Mouse (Mus musculus): ENCODE data around the gene Spats2. TPM values are rescaled to one million over a fixed set of nuclear protein-coding genes. Genes with fewer than 3 reads are reported as not detected.

Spats2 gene
- polyA plus RNA-seq, 1 experiment from 2014 or later: 78.7 TPM

- Histone ChIP-seq H3K27me3 (peaks cover 73% of the 10 kb centered on the region), H3K9ac (replicated peaks) (peak overlapping the region; percentile 57), H3K9me3 (no peaks in the 10 kb centered on the region), H3K4me3 (replicated peaks) (peak overlapping the region; percentile 42), H3K4me1 (replicated peaks) (peaks cover 53% of the 10 kb centered on the region), H3K27ac (no peak overlapping the region), H3K4me2 (peak overlapping the region; percentile 74), H3K36me3 (no peaks in the 10 kb centered on the region)
- no peak for ATAC-seq (ENCODE audit: insufficient number of reproducible peaks, insufficient read depth, low FRiP score, low TSS enrichment, low read depth)
- 2% methylated on average over 39 of the region's 39 CpGs for WGBS
Measured at GRCm38 (mm10) chr15:99097840-99098492, 27.8 kb upstream of the Spats2 start.

GRCm38 (mm10) chr15:99098493-99098861 lies 27.2 kb upstream of the Spats2 start:
- WGBS: 1% methylated on average over 9 of the region's 9 CpGs
- peaks cover 68% of the 10 kb centered on the region for H3K27me3 ChIP-seq
- no peaks in the 10 kb centered on the region for H3K9me3 ChIP-seq
- peak overlapping the region; percentile 74 for H3K4me2 ChIP-seq
- peaks cover 48% of the 10 kb centered on the region for H3K4me1 ChIP-seq (replicated peaks)
- H3K4me3 ChIP-seq (replicated peaks): peak overlapping the region; percentile 42
- no peak for ATAC-seq (ENCODE audit: insufficient number of reproducible peaks, insufficient read depth, low FRiP score, low TSS enrichment, low read depth)
- no peak overlapping the region; the same call in 1 of the 2 replicates for H3K9ac ChIP-seq (replicated peaks)
- H3K36me3 ChIP-seq: no peaks in the 10 kb centered on the region
- H3K27ac ChIP-seq: no peak overlapping the region

GRCm38 (mm10) chr15:99099139-99099556 lies 26.6 kb upstream of the Spats2 start:
- H3K4me2 ChIP-seq: peak overlapping the region; percentile 74
- peaks cover 62% of the 10 kb centered on the region for H3K27me3 ChIP-seq
- no peak overlapping the region for H3K27ac ChIP-seq
- under 1% methylated on average over 15 of the region's 15 CpGs for WGBS
- ATAC-seq (ENCODE audit: insufficient number of reproducible peaks, insufficient read depth, low FRiP score, low TSS enrichment, low read depth): peak; percentile 57
- H3K36me3 ChIP-seq: no peaks in the 10 kb centered on the region
- H3K4me3 ChIP-seq (replicated peaks): peak overlapping the region; percentile 42
- H3K4me1 ChIP-seq (replicated peaks): peaks cover 43% of the 10 kb centered on the region
- no peaks in the 10 kb centered on the region for H3K9me3 ChIP-seq
- peak overlapping the region; percentile 38; the same call in 1 of the 2 replicates for H3K9ac ChIP-seq (replicated peaks)

- 56% methylated on average over 3 of the region's 3 CpGs for WGBS
Measured at GRCm38 (mm10) chr15:99099984-99100383, 25.7 kb upstream of the Spats2 start.

GRCm38 (mm10) chr15:99105238-99105637 lies 20.5 kb upstream of the Spats2 start:
- Histone ChIP-seq H3K9ac (replicated peaks) (no peak overlapping the region), H3K4me1 (replicated peaks) (no peaks in the 10 kb centered on the region), H3K4me2 (no peak overlapping the region), H3K36me3 (no peaks in the 10 kb centered on the region), H3K27ac (no peak overlapping the region), H3K9me3 (no peaks in the 10 kb centered on the region), H3K4me3 (replicated peaks) (no peak overlapping the region), H3K27me3 (0 out of 2 replicates have a peak, but pooled peaks cover 2% of the 10 kb centered on the region)
- 48% methylated on average over 7 of the region's 7 CpGs for WGBS
- ATAC-seq (ENCODE audit: insufficient number of reproducible peaks, insufficient read depth, low FRiP score, low TSS enrichment, low read depth): no peak

More at GRCm38 (mm10) chr15:99099984-99100383, 25.7 kb upstream of the Spats2 start:
- Histone ChIP-seq H3K27ac (no peak overlapping the region), H3K4me3 (replicated peaks) (no peak overlapping the region), H3K9me3 (no peaks in the 10 kb centered on the region), H3K27me3 (peaks cover 55% of the 10 kb centered on the region), H3K9ac (replicated peaks) (no peak overlapping the region), H3K4me1 (replicated peaks) (peaks cover 38% of the 10 kb centered on the region), H3K36me3 (no peaks in the 10 kb centered on the region), H3K4me2 (no peak overlapping the region)
- no peak for ATAC-seq (ENCODE audit: insufficient number of reproducible peaks, insufficient read depth, low FRiP score, low TSS enrichment, low read depth)

GRCm38 (mm10) chr15:99107866-99108265 lies 17.9 kb upstream of the Spats2 start:
- H3K36me3 ChIP-seq: no peaks in the 10 kb centered on the region
- H3K27ac ChIP-seq: no peak overlapping the region
- H3K9ac ChIP-seq (replicated peaks): no peak overlapping the region
- WGBS: 83% methylated on average over 3 of the region's 3 CpGs
- H3K4me2 ChIP-seq: no peak overlapping the region
- ATAC-seq (ENCODE audit: insufficient number of reproducible peaks, insufficient read depth, low FRiP score, low TSS enrichment, low read depth): no peak
- H3K4me3 ChIP-seq (replicated peaks): no peak overlapping the region
- no peaks in the 10 kb centered on the region for H3K27me3 ChIP-seq
- H3K9me3 ChIP-seq: no peaks in the 10 kb centered on the region
- H3K4me1 ChIP-seq (replicated peaks): no peaks in the 10 kb centered on the region

- Histone ChIP-seq H3K27ac (no peak overlapping the region), H3K36me3 (no peaks in the 10 kb centered on the region), H3K4me3 (replicated peaks) (no peak overlapping the region), H3K4me2 (no peak overlapping the region), H3K9me3 (no peaks in the 10 kb centered on the region), H3K9ac (replicated peaks) (no peak overlapping the region), H3K4me1 (replicated peaks) (no peaks in the 10 kb centered on the region; the same call in 1 of the 2 replicates), H3K27me3 (no peaks in the 10 kb centered on the region)
- WGBS: 90% methylated on average over 3 of the region's 3 CpGs
- ATAC-seq (ENCODE audit: insufficient number of reproducible peaks, insufficient read depth, low FRiP score, low TSS enrichment, low read depth): no peak
Measured at GRCm38 (mm10) chr15:99111139-99111538, 14.6 kb upstream of the Spats2 start.

GRCm38 (mm10) chr15:99111809-99112208 lies 13.9 kb upstream of the Spats2 start:
- H3K9me3 ChIP-seq: no peaks in the 10 kb centered on the region
- H3K27ac ChIP-seq: no peak overlapping the region
- no peak for ATAC-seq (ENCODE audit: insufficient number of reproducible peaks, insufficient read depth, low FRiP score, low TSS enrichment, low read depth)
- no peak overlapping the region for H3K4me3 ChIP-seq (replicated peaks)
- H3K4me1 ChIP-seq (replicated peaks): peaks cover 4% of the 10 kb centered on the region; the same call in 1 of the 2 replicates
- H3K4me2 ChIP-seq: no peak overlapping the region
- WGBS: 51% methylated on average over 4 of the region's 4 CpGs
- no peaks in the 10 kb centered on the region for H3K27me3 ChIP-seq
- no peak overlapping the region for H3K9ac ChIP-seq (replicated peaks)
- no peaks in the 10 kb centered on the region for H3K36me3 ChIP-seq

- WGBS: 44% methylated on average over 11 of the region's 11 CpGs
- H3K27ac ChIP-seq: no peak overlapping the region
- peaks cover 5% of the 10 kb centered on the region; the same call in 1 of the 2 replicates for H3K4me1 ChIP-seq (replicated peaks)
- H3K9ac ChIP-seq (replicated peaks): no peak overlapping the region
- H3K9me3 ChIP-seq: no peaks in the 10 kb centered on the region
- peak overlapping the region; percentile 33 for H3K4me2 ChIP-seq
- no peak for ATAC-seq (ENCODE audit: insufficient number of reproducible peaks, insufficient read depth, low FRiP score, low TSS enrichment, low read depth)
- no peaks in the 10 kb centered on the region for H3K27me3 ChIP-seq
- H3K4me3 ChIP-seq (replicated peaks): no peak overlapping the region
- no peaks in the 10 kb centered on the region for H3K36me3 ChIP-seq
Measured at GRCm38 (mm10) chr15:99112843-99113395, 12.8 kb upstream of the Spats2 start.

GRCm38 (mm10) chr15:99113396-99113975 lies 12.2 kb upstream of the Spats2 start:
- WGBS: 6% methylated on average over 9 of the region's 9 CpGs
- Histone ChIP-seq H3K4me3 (replicated peaks) (no peak overlapping the region), H3K27ac (no peak overlapping the region), H3K4me1 (replicated peaks) (peaks cover 5% of the 10 kb centered on the region; the same call in 1 of the 2 replicates), H3K4me2 (peak overlapping the region; percentile 33), H3K36me3 (no peaks in the 10 kb centered on the region), H3K9me3 (no peaks in the 10 kb centered on the region), H3K27me3 (no peaks in the 10 kb centered on the region), H3K9ac (replicated peaks) (no peak overlapping the region)
- ATAC-seq (ENCODE audit: insufficient number of reproducible peaks, insufficient read depth, low FRiP score, low TSS enrichment, low read depth): no peak

GRCm38 (mm10) chr15:99114312-99115064 lies 11.2 kb upstream of the Spats2 start:
- no peak overlapping the region for H3K4me3 ChIP-seq (replicated peaks)
- no peaks in the 10 kb centered on the region for H3K36me3 ChIP-seq
- H3K9ac ChIP-seq (replicated peaks): no peak overlapping the region
- peaks cover 5% of the 10 kb centered on the region; the same call in 1 of the 2 replicates for H3K4me1 ChIP-seq (replicated peaks)
- H3K4me2 ChIP-seq: no peak overlapping the region
- no peaks in the 10 kb centered on the region for H3K9me3 ChIP-seq
- H3K27me3 ChIP-seq: no peaks in the 10 kb centered on the region
- ATAC-seq (ENCODE audit: insufficient number of reproducible peaks, insufficient read depth, low FRiP score, low TSS enrichment, low read depth): no peak
- WGBS: 62% methylated on average over 13 of the region's 14 CpGs
- H3K27ac ChIP-seq: no peak overlapping the region
